Mouse (Mus musculus) heart, postnatal 0 days (tissue): Measurements from ENCODE around the gene Cstf1. TPM values are rescaled to one million over a fixed set of nuclear protein-coding genes. Genes with fewer than 3 reads are reported as not detected.

Experiments
- ATAC-seq: fragments of 200-750 bp; cut with Nextera tagmentation; 2 replicates; pipeline ENCODE4 v1.8.0; 2017; ENCODE audit warnings: low read depth, moderate number of reproducible peaks, moderate library complexity; ENCODE audit not compliant: insufficient read depth
- DNase-seq: peaks from one replicate; pipeline ENCODE4 v3.0.0-alpha.2; 2016; ENCODE audit warnings: low spot score
- H3K27ac ChIP-seq: fragments of 300-500 bp; sonication (generic); 2 replicates; pipeline ENCODE4 v1.5.1; 2014; ENCODE audit warnings: low read depth, mild to moderate bottlenecking
- H3K27me3 ChIP-seq: fragments of 300-500 bp; sonication (generic); 2 replicates; pipeline ENCODE4 v1.6.1; 2014; ENCODE audit warnings: low read length, mixed read lengths; ENCODE audit not compliant: control insufficient read depth, insufficient read depth
- H3K36me3 ChIP-seq: fragments of 300-500 bp; sonication (generic); replicated peaks from 2 replicates; pipeline ENCODE4 v1.6.1; 2014; ENCODE audit warnings: low read length, mixed read lengths; ENCODE audit not compliant: control insufficient read depth, insufficient read depth
- H3K4me1 ChIP-seq: fragments of 300-500 bp; sonication (generic); 2 replicates; pipeline ENCODE4 v1.6.1; 2014; ENCODE audit warnings: antibody characterized with exemption; ENCODE audit not compliant: control insufficient read depth, insufficient read depth
- H3K4me2 ChIP-seq: fragments of 300-500 bp; sonication (generic); 2 replicates; pipeline ENCODE4 v1.6.1; 2014; ENCODE audit warnings: low read depth, mild to moderate bottlenecking, low read length, moderate library complexity
- H3K4me3 ChIP-seq: fragments of 300-500 bp; sonication (generic); 2 replicates; pipeline ENCODE4 v1.5.1; 2014; ENCODE audit warnings: low read depth, low read length
- H3K9ac ChIP-seq: fragments of 300-500 bp; sonication (generic); replicated peaks from 2 replicates; pipeline ENCODE4 v1.6.1; 2014; ENCODE audit warnings: low read depth, low read length, mixed read lengths
- H3K9me3 ChIP-seq: fragments of 300-500 bp; sonication (generic); replicated peaks from 2 replicates; pipeline ENCODE4 v1.6.1; 2016; ENCODE audit warnings: low read length; ENCODE audit not compliant: control insufficient read depth
- CTCF ChIP-seq: IDR thresholded peaks from 2 replicates; pipeline ENCODE4 v1.5.1; 2016; ENCODE audit warnings: antibody characterized with exemption, control low read depth, low read depth
- EP300 ChIP-seq: IDR thresholded peaks from 2 replicates; pipeline ENCODE4 v1.6.1; 2016; ENCODE audit warnings: antibody characterized with exemption, low read depth
- WGBS: fragments of 180-500 bp; shearing (Covaris S2); extraction: QIAGEN DNeasy Blood & Tissue Kit; methylation state at CpG from one replicate; pipeline ENCODE4 v1.1.7; 2014; 5-methylcytosine and 5-hydroxymethylcytosine counted together
- polyA plus RNA-seq: library from polyadenylated mRNA; unstranded; fragments of >200 nt; fragmentation: Nextera tagmentation; extraction: Ambion mirVana; gene quantifications from 2 replicates; pipeline ENCODE4 v1.2.1, GENCODE M21; 2015
- total RNA-seq: library from RNA; depleted of rRNA; stranded (reverse); fragments of >200 nt; gene quantifications from 2 replicates; pipeline ENCODE4 v1.2.3, GENCODE M21; 2014; ENCODE audit warnings: low replicate concordance

Gene Cstf1
- total and polyA plus RNA-seq, 2 experiments from 2014 or later = 20.3 to 24.0 TPM

GRCm38 (mm10) chr2:172353218-172353617 is 17.3 kb upstream of the Cstf1 start:
- no peak for DNase-seq
- no peak overlapping the region for H3K9ac ChIP-seq
- TF ChIP-seq EP300 (no peak), CTCF (no peak)
- H3K4me3 ChIP-seq = no peak overlapping the region
- WGBS = 66% methylated on average over 9 of the region's 9 CpGs
- no peaks in the 10 kb centered on the region for H3K9me3 ChIP-seq
- no peak overlapping the region for H3K27ac ChIP-seq
- no peak overlapping the region for H3K4me2 ChIP-seq
- peaks cover 45% of the 10 kb centered on the region for H3K36me3 ChIP-seq
- ATAC-seq = no peak
- H3K4me1 ChIP-seq = peaks cover 6% of the 10 kb centered on the region; the same call in 1 of the 2 replicates
- no peaks in the 10 kb centered on the region for H3K27me3 ChIP-seq

- no peak overlapping the region for H3K4me3 ChIP-seq
- no peak for DNase-seq
- H3K27ac ChIP-seq = no peak overlapping the region
- no peak overlapping the region for H3K9ac ChIP-seq
- H3K9me3 ChIP-seq = no peaks in the 10 kb centered on the region
- H3K27me3 ChIP-seq = no peaks in the 10 kb centered on the region
- no peak overlapping the region for H3K4me2 ChIP-seq
- ATAC-seq = no peak
- H3K4me1 ChIP-seq = no peaks in the 10 kb centered on the region
- H3K36me3 ChIP-seq = peaks cover 59% of the 10 kb centered on the region
- WGBS = 82% methylated on average over 9 of the region's 9 CpGs
- TF ChIP-seq EP300 = no peak
- TF ChIP-seq CTCF = no peak
Observed at GRCm38 (mm10) chr2:172354761-172355160, 15.7 kb upstream of the Cstf1 start.

GRCm38 (mm10) chr2:172355833-172356232 is 14.6 kb upstream of the Cstf1 start:
- no peak for ATAC-seq
- Histone ChIP-seq H3K36me3 (peaks cover 59% of the 10 kb centered on the region), H3K9me3 (no peaks in the 10 kb centered on the region), H3K9ac (no peak overlapping the region), H3K27ac (no peak overlapping the region), H3K27me3 (no peaks in the 10 kb centered on the region), H3K4me3 (no peak overlapping the region), H3K4me1 (no peaks in the 10 kb centered on the region), H3K4me2 (no peak overlapping the region)
- TF ChIP-seq EP300 (no peak), CTCF (no peak)
- DNase-seq = no peak
- WGBS = 89% methylated on average over 5 of the region's 5 CpGs

GRCm38 (mm10) chr2:172363176-172363575 is 7.3 kb upstream of the Cstf1 start:
- Histone ChIP-seq H3K4me2 (no peak overlapping the region), H3K27me3 (no peaks in the 10 kb centered on the region), H3K4me3 (no peak overlapping the region), H3K36me3 (peaks cover 69% of the 10 kb centered on the region), H3K9ac (no peak overlapping the region), H3K27ac (no peak overlapping the region), H3K4me1 (no peaks in the 10 kb centered on the region), H3K9me3 (no peaks in the 10 kb centered on the region)
- 84% methylated on average over 7 of the region's 7 CpGs for WGBS
- TF ChIP-seq EP300 (no peak), CTCF (no peak)
- ATAC-seq (no peak), DNase-seq (no peak)

DNA sequence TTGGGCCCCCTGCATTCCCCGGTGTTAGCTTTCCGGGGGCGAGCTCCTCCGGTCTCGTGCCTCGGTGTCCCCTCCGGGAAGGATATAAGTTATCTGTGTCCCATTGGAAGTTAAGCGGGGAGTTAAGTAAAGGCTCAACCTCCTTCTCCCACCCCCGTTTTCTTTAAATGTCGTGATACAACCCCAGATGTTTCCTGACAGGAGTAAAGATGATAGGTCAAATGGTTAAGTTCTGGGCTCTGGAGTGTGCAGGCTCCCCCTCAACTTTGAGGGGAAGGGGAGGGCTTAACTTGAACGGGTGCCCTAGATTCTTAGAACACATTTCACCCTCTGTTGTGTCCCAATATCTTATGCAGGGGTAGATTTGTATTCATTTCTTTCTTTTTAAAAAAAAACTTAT is 777 bp downstream of the Cstf1 start:
- H3K27ac ChIP-seq = peak overlapping the region; percentile 87
- H3K4me3 ChIP-seq = peak overlapping the region; percentile 99
- H3K4me2 ChIP-seq = peak overlapping the region; percentile 98
- peak overlapping the region; percentile 98 for H3K9ac ChIP-seq
- ATAC-seq = no peak
- TF ChIP-seq EP300 (no peak), CTCF (no peak)
- no peak for DNase-seq
- H3K36me3 ChIP-seq = peaks cover 47% of the 10 kb centered on the region
- H3K9me3 ChIP-seq = no peaks in the 10 kb centered on the region
- WGBS = under 1% methylated on average over 11 of the region's 11 CpGs
- no peaks in the 10 kb centered on the region for H3K27me3 ChIP-seq
- H3K4me1 ChIP-seq = peaks cover 14% of the 10 kb centered on the region

DNA sequence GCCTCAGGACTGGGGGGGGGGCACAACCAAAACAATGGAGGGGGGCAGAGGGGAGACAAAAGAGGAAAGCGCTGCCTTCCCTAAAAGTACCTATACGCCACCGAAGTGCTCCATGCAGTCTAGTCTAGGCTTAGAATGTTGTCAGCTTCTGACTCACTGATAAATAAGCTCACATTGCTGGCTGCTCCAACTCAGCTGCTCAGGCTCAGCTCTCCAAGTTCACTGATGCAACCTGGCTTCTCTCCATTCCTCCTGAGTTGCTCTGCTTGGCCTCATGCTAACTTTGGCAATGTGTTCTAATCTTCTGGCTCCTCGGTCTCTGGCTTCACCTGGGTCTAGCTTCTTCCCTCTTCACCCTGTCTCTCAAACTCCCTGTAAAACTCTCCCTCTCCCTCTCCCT is 6.1 kb downstream of the Cstf1 start:
- DNase-seq = no peak
- no peak for TF ChIP-seq EP300
- no peak for TF ChIP-seq CTCF
- no peaks in the 10 kb centered on the region for H3K9me3 ChIP-seq
- H3K4me2 ChIP-seq = no peak overlapping the region
- H3K4me3 ChIP-seq = no peak overlapping the region
- H3K9ac ChIP-seq = no peak overlapping the region
- H3K4me1 ChIP-seq = peaks cover 6% of the 10 kb centered on the region
- no peak overlapping the region for H3K27ac ChIP-seq
- H3K27me3 ChIP-seq = no peaks in the 10 kb centered on the region
- ATAC-seq = no peak
- peaks cover 88% of the 10 kb centered on the region for H3K36me3 ChIP-seq
- 74% methylated on average over 4 of the region's 4 CpGs for WGBS
